Mouse (Mus musculus) spleen, adult 2 months (tissue): ENCODE results near the gene Ccdc8. TPM values are rescaled to one million over a fixed set of nuclear protein-coding genes. Genes with fewer than 3 reads are reported as not detected.
A peak's percentile ranks its signal among the peaks of the same experiment; 100 is the strongest.

ENCODE experiments used
- DNase-seq, 2 experiments: peaks; one replicate each; pipeline versions ENCODE4 v3.0.0 to v3.0.0-alpha.2; 2012 to 2021; ENCODE audit warnings: low spot score in 2 of 2, low read depth in 1 of 2
- H3K27ac ChIP-seq: fragments of 200-500 bp; 2 replicates; pipeline ENCODE4 v1.5.1; 2012; ENCODE audit warnings: low read length, inconsistent platforms; ENCODE audit not compliant: insufficient read depth
- H3K27me3 ChIP-seq: fragments of 200-500 bp; 2 replicates; pipeline ENCODE4 v1.6.1; 2012; ENCODE audit warnings: mild to moderate bottlenecking, moderate library complexity, low read length, inconsistent platforms; ENCODE audit not compliant: control insufficient read depth, insufficient read depth
- H3K36me3 ChIP-seq: fragments of 200-500 bp; 2 replicates; pipeline ENCODE4 v1.6.1; 2012; ENCODE audit warnings: mild to moderate bottlenecking, low read length, inconsistent platforms; ENCODE audit not compliant: control insufficient read depth, insufficient read depth
- H3K4me1 ChIP-seq: fragments of 200-500 bp; 2 replicates; pipeline ENCODE4 v1.6.1; 2011; ENCODE audit warnings: inconsistent platforms; ENCODE audit not compliant: control insufficient read depth, insufficient read depth, insufficient read length
- H3K4me3 ChIP-seq: fragments of 200-500 bp; 2 replicates; pipeline ENCODE4 v1.5.1; 2011; ENCODE audit warnings: mild to moderate bottlenecking, inconsistent platforms; ENCODE audit not compliant: insufficient read depth, insufficient read length; ENCODE audit errors: extremely low read depth
- CTCF ChIP-seq: fragments of 200-500 bp; IDR thresholded peaks from 2 replicates; pipeline ENCODE4 v1.5.1; 2011; ENCODE audit warnings: mild to moderate bottlenecking, inconsistent platforms; ENCODE audit not compliant: insufficient read depth, insufficient read length, insufficient replicate concordance; ENCODE audit errors: extremely low read depth
- POLR2A ChIP-seq: fragments of 200-500 bp; IDR thresholded peaks from 2 replicates; pipeline ENCODE4 v1.6.1; 2011; ENCODE audit warnings: low read depth, low read length, inconsistent platforms
- WGBS: fragments of 180-500 bp; shearing (Covaris S2); methylation state at CpG from one replicate; pipeline ENCODE4 v1.1.7; 2018; 5-methylcytosine and 5-hydroxymethylcytosine counted together
- polyA plus RNA-seq: library from polyadenylated mRNA; depleted of rRNA; stranded (reverse); fragments of >200 nt; gene quantifications from 2 replicates; pipeline ENCODE4 v1.2.3, GENCODE M21; 2012

Gene Ccdc8
- polyA plus RNA-seq, 1 experiment: 2.2 TPM

DNA sequence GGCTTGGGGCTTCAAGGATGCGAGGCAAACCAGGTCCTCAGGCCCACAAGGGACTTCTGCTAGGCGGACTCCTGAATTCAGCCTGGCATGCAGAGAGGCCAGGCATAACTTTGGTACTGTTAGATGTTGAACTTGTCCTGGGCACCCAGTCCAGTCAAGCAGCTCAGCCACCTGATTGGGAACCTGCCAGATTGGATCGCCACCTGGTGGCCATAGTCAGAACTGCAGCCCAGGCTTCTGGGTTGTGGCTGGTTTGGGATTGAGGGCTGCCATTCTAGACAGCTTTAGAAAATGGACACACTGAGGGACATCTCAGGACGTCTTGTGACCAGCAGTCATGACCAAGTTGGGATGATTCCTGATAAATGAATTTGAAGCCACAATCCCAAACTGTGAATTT, 7.1 kb downstream of the Ccdc8 start:
- TF ChIP-seq POLR2A (no peak), CTCF (peak; percentile 98)
- Histone ChIP-seq H3K4me1 (no peaks in the 10 kb centered on the region), H3K27me3 (no peaks in the 10 kb centered on the region), H3K36me3 (peaks cover 7% of the 10 kb centered on the region), H3K4me3 (no peak overlapping the region), H3K27ac (no peak overlapping the region)
- WGBS: 33% methylated on average over 4 of the region's 4 CpGs
- DNase-seq: peak; percentile 39 to 78

DNA sequence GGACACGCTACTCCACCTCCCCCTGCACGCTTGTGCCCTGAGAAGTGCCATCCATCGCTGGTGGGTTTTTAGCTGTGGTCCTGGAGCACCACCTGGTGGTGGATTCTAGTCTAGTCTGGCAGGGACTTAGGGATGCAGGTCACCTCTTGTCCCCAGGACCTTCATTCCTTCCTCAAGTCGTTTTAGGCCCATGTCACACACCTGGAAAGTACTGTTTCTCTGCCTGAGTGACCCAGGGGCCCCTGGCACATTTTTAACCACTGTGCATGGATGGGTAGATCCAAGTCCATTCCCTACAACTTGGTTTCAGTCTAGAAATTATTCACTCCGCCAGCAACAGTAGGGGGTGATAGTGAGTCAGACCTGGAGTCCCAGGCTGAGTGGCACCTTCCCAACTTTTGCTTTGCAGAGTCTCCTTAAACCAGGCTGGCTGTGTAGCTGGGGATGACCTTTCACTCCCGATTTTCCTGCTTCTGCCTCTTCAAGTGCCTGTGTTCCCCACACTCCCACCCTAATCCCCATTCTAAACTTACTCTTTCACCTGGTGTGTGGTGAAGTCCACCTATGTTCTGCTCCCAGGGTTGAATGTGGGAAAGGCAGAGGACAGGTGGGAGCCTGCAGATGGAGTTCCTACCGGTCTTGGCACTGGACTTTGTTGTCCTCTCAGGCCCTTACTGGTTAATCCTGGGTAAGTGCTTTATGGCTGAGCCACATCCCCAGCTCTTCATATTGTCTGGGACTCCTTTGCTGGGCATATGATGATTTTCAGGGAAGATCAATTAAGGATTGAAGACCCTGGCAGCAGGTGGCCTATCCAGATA, 10.1 kb downstream of the Ccdc8 start:
- peak; percentile 62 to 70 for DNase-seq
- WGBS: 21% methylated on average over 7 of the region's 7 CpGs
- H3K4me3 ChIP-seq: no peak overlapping the region
- peak; percentile 90; the same call in 1 of the 2 replicates for TF ChIP-seq CTCF
- TF ChIP-seq POLR2A: no peak
- no peak overlapping the region for H3K27ac ChIP-seq
- peaks cover 29% of the 10 kb centered on the region for H3K36me3 ChIP-seq
- no peaks in the 10 kb centered on the region for H3K27me3 ChIP-seq
- H3K4me1 ChIP-seq: no peaks in the 10 kb centered on the region

DNA sequence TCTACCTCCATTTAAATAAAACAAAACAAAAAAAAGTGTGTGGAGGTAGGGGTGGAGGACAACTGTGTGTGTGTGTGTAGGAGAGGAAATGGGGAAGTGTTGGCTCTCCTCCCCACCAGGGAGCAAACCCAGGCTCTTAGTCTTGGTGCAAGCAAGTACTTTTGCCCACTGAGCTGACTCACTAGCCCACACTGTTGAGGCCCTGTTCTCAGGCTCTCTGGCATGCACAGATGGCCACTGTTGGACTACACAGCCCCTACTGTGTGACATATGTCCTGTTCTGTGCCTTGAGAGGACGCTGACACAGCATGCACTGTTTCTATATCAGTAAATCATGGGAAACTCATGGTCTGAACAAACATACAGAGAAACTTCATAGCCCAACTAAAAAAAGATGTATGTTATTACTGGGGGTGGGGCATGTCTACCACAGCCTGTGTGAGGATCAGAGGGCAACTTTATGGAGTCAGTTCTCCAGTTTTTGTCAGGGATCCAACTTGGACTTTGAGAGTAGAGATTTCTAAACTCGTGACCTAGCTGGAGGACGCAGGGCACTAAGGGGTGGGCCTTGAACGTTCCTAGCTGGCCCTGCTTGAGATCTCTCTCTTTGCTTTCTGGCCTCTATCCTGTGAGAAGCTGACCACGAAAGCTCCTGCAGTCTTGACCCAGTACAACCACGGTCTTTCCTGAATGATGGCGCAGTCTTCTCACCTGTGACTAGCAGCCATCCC, 10.9 kb downstream of the Ccdc8 start:
- Histone ChIP-seq H3K27ac (no peak overlapping the region), H3K4me1 (no peaks in the 10 kb centered on the region), H3K27me3 (no peaks in the 10 kb centered on the region), H3K36me3 (peaks cover 35% of the 10 kb centered on the region), H3K4me3 (no peak overlapping the region)
- WGBS: 61% methylated on average over 7 of the region's 7 CpGs
- no peak for DNase-seq
- TF ChIP-seq CTCF (no peak), POLR2A (no peak)

DNA sequence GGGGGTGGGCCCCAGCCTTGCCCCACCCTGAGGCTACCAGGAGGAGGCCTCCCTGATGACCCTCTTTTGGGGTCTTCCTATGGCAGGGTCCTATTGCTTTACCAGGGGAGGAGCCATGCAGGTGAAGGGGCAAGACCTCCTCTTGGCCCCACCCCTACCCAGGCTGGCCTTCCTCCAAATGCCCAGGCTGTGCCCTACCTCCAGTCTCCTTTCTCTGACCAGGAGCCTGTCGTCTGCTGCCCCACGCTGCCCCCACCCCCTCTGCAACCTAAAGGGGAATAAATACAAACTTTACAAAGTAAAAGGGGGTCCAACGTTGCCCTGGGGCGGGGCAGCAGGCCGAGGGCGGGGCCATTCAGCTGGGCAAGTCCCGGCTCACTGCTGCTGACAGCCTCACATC, 12.2 kb downstream of the Ccdc8 start:
- TF ChIP-seq POLR2A (no peak), CTCF (no peak)
- Histone ChIP-seq H3K27me3 (no peaks in the 10 kb centered on the region), H3K27ac (no peak overlapping the region), H3K4me1 (peaks cover 3% of the 10 kb centered on the region; the same call in 1 of the 2 replicates), H3K36me3 (peaks cover 46% of the 10 kb centered on the region), H3K4me3 (no peak overlapping the region)
- DNase-seq: no peak
- WGBS: 78% methylated on average over 7 of the region's 7 CpGs

DNA sequence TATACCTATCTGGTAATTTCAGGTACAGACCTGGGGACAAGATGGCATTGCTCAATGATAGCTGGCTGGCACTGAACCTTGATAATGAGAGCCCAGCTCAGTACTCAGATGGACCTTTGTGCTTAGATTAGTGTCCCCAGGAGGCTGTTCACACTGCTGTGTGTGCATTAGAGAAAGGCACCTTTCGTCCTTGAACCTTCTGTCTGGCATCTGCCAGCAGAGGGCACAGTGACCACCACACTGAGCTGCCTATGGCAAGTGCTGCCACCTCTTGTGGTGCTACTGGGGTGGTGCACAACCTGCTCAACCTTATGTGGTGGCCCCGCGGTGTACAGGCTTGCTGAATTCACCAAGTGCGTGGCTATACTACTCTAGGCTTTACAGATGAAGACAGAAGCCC, 14.8 kb downstream of the Ccdc8 start:
- peak in 1 of 2 experiments; percentile 21 for DNase-seq
- Histone ChIP-seq H3K36me3 (peaks cover 53% of the 10 kb centered on the region), H3K4me1 (peaks cover 3% of the 10 kb centered on the region; the same call in 1 of the 2 replicates), H3K27ac (no peak overlapping the region), H3K4me3 (no peak overlapping the region), H3K27me3 (no peaks in the 10 kb centered on the region)
- 40% methylated on average over 4 of the region's 4 CpGs for WGBS
- no peak for TF ChIP-seq POLR2A
- peak; percentile 82; the same call in 1 of the 2 replicates for TF ChIP-seq CTCF

DNA sequence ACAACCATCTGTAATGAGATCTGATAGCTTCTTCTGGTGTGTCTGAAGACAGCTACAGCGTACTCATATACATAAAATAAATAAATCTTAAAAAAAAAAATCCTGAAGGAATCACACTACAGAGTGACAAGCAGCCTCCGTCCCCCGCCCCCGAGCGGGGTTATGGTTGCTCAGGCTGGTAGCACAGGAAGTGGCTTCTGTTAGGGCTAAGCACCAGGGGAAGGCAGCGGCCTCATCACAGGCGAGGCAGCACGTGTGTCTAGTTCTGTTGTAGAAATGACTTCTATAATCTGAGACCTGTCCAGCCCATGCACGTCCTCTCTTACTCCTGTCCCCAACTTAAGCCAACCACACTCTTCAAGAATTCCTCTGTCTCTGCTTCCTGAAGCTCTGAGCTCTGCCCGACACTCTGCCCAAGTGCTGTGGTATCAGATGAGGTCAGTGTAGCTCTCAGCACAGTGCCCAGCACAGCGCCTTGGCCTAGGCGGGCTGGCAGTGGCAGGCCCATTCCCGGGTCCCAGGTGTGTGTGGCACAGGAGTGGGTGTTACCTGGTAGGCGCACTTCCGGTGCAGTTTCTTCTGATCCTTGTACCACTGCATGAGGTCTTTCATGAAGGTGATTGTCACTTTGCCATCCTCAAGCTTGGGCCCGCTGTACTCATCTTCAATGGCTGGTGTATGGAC, 17.0 kb downstream of the Ccdc8 start:
- peaks cover 60% of the 10 kb centered on the region for H3K36me3 ChIP-seq
- TF ChIP-seq CTCF (no peak), POLR2A (no peak)
- DNase-seq: peak in 1 of 2 experiments; percentile 28
- no peaks in the 10 kb centered on the region for H3K27me3 ChIP-seq
- H3K4me1 ChIP-seq: peaks cover 3% of the 10 kb centered on the region; the same call in 1 of the 2 replicates
- WGBS: 42% methylated on average over 16 of the region's 16 CpGs
- H3K27ac ChIP-seq: peak overlapping the region; percentile 56; the same call in 1 of the 2 replicates
- no peak overlapping the region for H3K4me3 ChIP-seq
